Mouse (Mus musculus) testis, adult 2 months (tissue): ENCODE measurements around the gene Adamts13.

ENCODE experiments used
- CTCF ChIP-seq: fragments of 200-500 bp; IDR thresholded peaks from 2 replicates; pipeline ENCODE4 v1.5.1; 2012; ENCODE audit warnings: low read depth, mild to moderate bottlenecking, inconsistent platforms, low read length, moderate library complexity; ENCODE audit not compliant: control insufficient read depth, insufficient read depth, insufficient replicate concordance
- POLR2A ChIP-seq: fragments of 200-500 bp; IDR thresholded peaks from 2 replicates; pipeline ENCODE4 v1.6.1; 2012; ENCODE audit warnings: low read depth, mild to moderate bottlenecking, inconsistent platforms, low read length, moderate library complexity; ENCODE audit not compliant: control insufficient read depth

- no peak for TF ChIP-seq CTCF
- TF ChIP-seq POLR2A: no peak
Observed at GRCm38 (mm10) chr2:27006255-27006654, 33.0 kb downstream of the Adamts13 start.
